Mouse (Mus musculus) MEL (cell line): ENCODE measurements around the gene Btg2.

Experiments used
- CTCF ChIP-seq, 3 experiments: IDR thresholded peaks in 2 of 3; conservative IDR thresholded peaks in 1 of 3; 2 replicates each; pipeline ENCODE4 v1.5.1; 2011 to 2012; ENCODE audit warnings: low read length in 3 of 3, low read depth in 2 of 3, mild to moderate bottlenecking in 2 of 3, improper control_type of control experiment in 1 of 3, inconsistent platforms in 1 of 3, mixed read lengths in 1 of 3, moderate library complexity in 1 of 3; ENCODE audit not compliant: control insufficient read depth in 1 of 3, insufficient read depth in 1 of 3, poor library complexity in 1 of 3, severe bottlenecking in 1 of 3
- KAT2A ChIP-seq: conservative IDR thresholded peaks from 2 replicates; pipeline ENCODE4 v1.6.1; 2012; ENCODE audit warnings: low read depth, low read length, improper control_type of control experiment, inconsistent platforms
- MAZ ChIP-seq: IDR thresholded peaks from 2 replicates; pipeline ENCODE4 v1.6.1; 2012; ENCODE audit warnings: low read depth, mild to moderate bottlenecking, inconsistent platforms, low read length, improper control_type of control experiment
- MEF2A ChIP-seq: IDR thresholded peaks from 2 replicates; pipeline ENCODE4 v1.6.1; 2014; ENCODE audit warnings: low read depth, mild to moderate bottlenecking, inconsistent platforms, low read length, improper control_type of control experiment; ENCODE audit not compliant: poor library complexity, insufficient replicate concordance, severe bottlenecking; ENCODE audit errors: extremely low read depth

GRCm38 (mm10) chr1:134055058-134055457, 23.9 kb downstream of the Btg2 start:
- TF ChIP-seq CTCF (IDR thresholded peaks at IDR 0.05 in 2 of 3, conservative IDR thresholded peaks at IDR 0.05 in 1 of 3; ENCODE audit: control insufficient read depth in 1 of 3, insufficient read depth in 1 of 3, low read depth in 2 of 3, low read length in 3 of 3, poor library complexity in 1 of 3, severe bottlenecking in 1 of 3) (no peak), MEF2A (no peak), KAT2A (no peak), MAZ (no peak)
